Comparison of ENCODE assay signal across 12 mouse cellular contexts in genomic region chr17:49394836-49395235, GRCm38 (mm10). TPM values are rescaled to one million over a fixed set of nuclear protein-coding genes. Genes with fewer than 3 reads are reported as not detected.
DNase-seq lines count a peak whose midpoint lies in the region; ATAC-seq lines count a peak whose summit lies in the region.
"Had no signal": no experiment of that assay in that cellular context is flagged by ENCODE, and none has a peak within 500 bp of the region (broad histone marks: within the 10 kb centered on the region; RNA-seq: fewer than 3 reads in every experiment).

No protein-coding gene starts in this region.

- H3K4me3 ChIP-seq in kidney, embryonic 14.5 days (ENCODE audit: low read length): no peak overlapping the region
- H3K4me3 ChIP-seq: embryonic facial prominence, embryonic 12.5 days; midbrain, embryonic 10.5 days had no signal

- peak; percentile 27 for DNase-seq in adrenal gland, postnatal 10 days
- DNase-seq in adrenal gland, adult 8-10 months: no peak
- DNase-seq in kidney, postnatal 10 days: peak; percentile 50
- DNase-seq in testis, postnatal 10 days (ENCODE audit: low spot score): peak; percentile 55
- no peak for DNase-seq in testis, postnatal 14 days (ENCODE audit: low spot score)
- DNase-seq in thymus, postnatal 25 days: peak; percentile 15
- no peak for DNase-seq in gastrocnemius, postnatal 10 days
- DNase-seq: adrenal gland, postnatal 25 days had no signal

- H3K36me3 ChIP-seq in kidney, embryonic 14.5 days (ENCODE audit: control insufficient read depth, insufficient read depth, low read length): no peaks in the 10 kb centered on the region
- H3K36me3 ChIP-seq: embryonic facial prominence, embryonic 12.5 days; midbrain, embryonic 10.5 days had no signal

- H3K27me3 ChIP-seq in kidney, embryonic 14.5 days (ENCODE audit: control insufficient read depth, insufficient read depth, low read length): no peaks in the 10 kb centered on the region
- H3K27me3 ChIP-seq: embryonic facial prominence, embryonic 12.5 days had no signal

- no peak overlapping the region for H3K4me2 ChIP-seq in kidney, embryonic 14.5 days (replicated peaks; ENCODE audit: low read depth, low read length)
- H3K4me2 ChIP-seq: embryonic facial prominence, embryonic 12.5 days; heart, embryonic 11.5 days had no signal

- 54% methylated on average over 1 of the region's 1 CpGs for WGBS in kidney, embryonic 14.5 days

- no peak for ATAC-seq in kidney, embryonic 14.5 days (ENCODE audit: low FRiP score, low TSS enrichment)

- no peaks in the 10 kb centered on the region for H3K9me3 ChIP-seq in kidney, embryonic 14.5 days (ENCODE audit: control insufficient read depth, low read length)
- H3K9me3 ChIP-seq: embryonic facial prominence, embryonic 12.5 days; midbrain, embryonic 10.5 days had no signal

- H3K27ac ChIP-seq in kidney, embryonic 14.5 days (ENCODE audit: low read depth, low read length): no peak overlapping the region
- H3K27ac ChIP-seq: embryonic facial prominence, embryonic 12.5 days; midbrain, embryonic 10.5 days had no signal

- no peaks in the 10 kb centered on the region for H3K4me1 ChIP-seq in kidney, embryonic 14.5 days (ENCODE audit: control insufficient read depth, insufficient read depth, low read length)
- H3K4me1 ChIP-seq: embryonic facial prominence, embryonic 12.5 days; midbrain, embryonic 10.5 days had no signal

- no peak overlapping the region for H3K9ac ChIP-seq in kidney, embryonic 14.5 days (ENCODE audit: low read depth, low read length)
- H3K9ac ChIP-seq: embryonic facial prominence, embryonic 12.5 days had no signal

RNA-seq across cellular contexts. Expression of gene Mocs1, which starts 33.3 kb away (rescaled TPM):
- total RNA-seq in adrenal gland, postnatal 10 days (2021): 10 to 100 TPM; 44.6 to 51.3 TPM
- total RNA-seq in adrenal gland, adult 8-10 months (2022): 10 to 100 TPM; 50.7 to 57.1 (median 53.5) TPM
- polyA plus RNA-seq in kidney, embryonic 14.5 days (2014; fragmentation: Nextera tagmentation; extraction: Ambion mirVana): 8.9 and 9.3 TPM in 2 replicates
- 10 to 100 TPM; 14.6 to 15.9 TPM for total RNA-seq in gastrocnemius, postnatal 10 days (2021)

Comparison
In these comparisons a context has a peak if more than half of its experiments do, and no peak if none do; other contexts are left out.
1. DNase-seq: peak in adrenal gland, postnatal 10 days (single experiment), kidney, postnatal 10 days (single experiment), testis, postnatal 10 days (single experiment) and thymus, postnatal 25 days (single experiment); none in adrenal gland, adult 8-10 months (single experiment), testis, postnatal 14 days (single experiment) and gastrocnemius, postnatal 10 days (single experiment).